Mouse (Mus musculus): ENCODE measurements around the gene As3mt. TPM values are rescaled to one million over a fixed set of nuclear protein-coding genes. Genes with fewer than 3 reads are reported as not detected.

Gene As3mt
- polyA plus RNA-seq, 1 experiment: 0.74 TPM

DNA sequence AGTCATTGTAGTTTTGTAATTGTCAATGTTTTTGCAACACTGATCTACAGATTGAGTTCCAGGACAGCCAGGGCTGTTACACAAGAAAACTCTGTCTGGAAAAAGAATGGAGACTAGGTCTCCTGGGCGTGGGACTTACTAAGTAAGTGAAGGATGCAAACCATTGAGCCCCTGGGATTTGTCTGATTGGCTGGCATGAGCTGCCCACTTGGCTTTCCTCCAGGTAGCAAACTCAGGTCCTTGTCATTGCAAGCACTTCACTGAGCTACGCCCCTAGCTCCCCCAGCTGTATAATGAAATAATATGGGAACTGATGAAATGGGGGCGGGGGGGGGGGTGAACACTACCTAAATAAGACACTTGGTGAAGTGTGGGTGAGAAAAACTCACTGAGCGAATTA lies 14.1 kb upstream of the As3mt start:
- Histone ChIP-seq H3K27me3 (ENCODE audit: control insufficient read depth, insufficient read depth, insufficient read length) (no peaks in the 10 kb centered on the region), H3K4me3 (ENCODE audit: insufficient read depth, poor library complexity, severe bottlenecking) (no peak overlapping the region), H3ac (ENCODE audit: control insufficient read depth, insufficient read length, low read depth) (no peak overlapping the region), H3K36me3 (ENCODE audit: control insufficient read depth, insufficient read depth) (no peaks in the 10 kb centered on the region), H3K79me2 (ENCODE audit: control insufficient read depth, insufficient read depth) (no peaks in the 10 kb centered on the region), H3K79me3 (ENCODE audit: low read depth) (no peaks in the 10 kb centered on the region)
- TF ChIP-seq MYOG (IDR thresholded peaks at IDR 0.05; ENCODE audit: control insufficient read depth, extremely low read depth, insufficient read length) (no peak), CEBPB (IDR thresholded peaks at IDR 0.05; ENCODE audit: low read depth) (no peak), MYOD1 (IDR thresholded peaks at IDR 0.05; ENCODE audit: control insufficient read depth, insufficient read length, low read depth) (no peak), MAX (IDR thresholded peaks at IDR 0.05) (no peak), FOSL1 (IDR thresholded peaks at IDR 0.05; ENCODE audit: insufficient read depth, low read length, poor library complexity, severe bottlenecking) (no peak), USF1 (IDR thresholded peaks at IDR 0.05; ENCODE audit: low read depth) (no peak), CTCF (IDR thresholded peaks at IDR 0.05; ENCODE audit: control insufficient read depth, insufficient read depth, insufficient read length) (no peak)

DNA sequence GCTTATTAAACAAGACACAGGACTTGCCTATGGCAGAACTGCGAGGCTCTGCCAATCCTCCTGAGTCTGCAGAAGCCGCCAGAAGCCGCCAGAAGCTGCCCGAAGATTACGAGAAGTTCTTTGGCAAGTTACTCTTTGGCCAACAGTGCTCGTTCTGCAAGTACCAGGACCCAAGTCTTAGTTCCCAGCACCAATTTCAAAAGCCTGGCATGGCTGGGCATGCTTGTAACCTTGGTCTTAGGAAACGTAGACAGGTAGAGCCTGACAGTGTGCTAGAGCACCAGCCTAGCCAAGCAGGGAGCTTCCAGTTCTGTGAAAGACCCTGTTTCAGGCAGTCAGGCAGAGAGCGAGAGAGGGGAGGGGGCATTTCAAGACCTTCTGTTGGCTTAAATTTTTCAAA lies 10.8 kb upstream of the As3mt start:
- Histone ChIP-seq H3K4me3 (ENCODE audit: insufficient read depth, poor library complexity, severe bottlenecking) (no peak overlapping the region), H3K79me3 (ENCODE audit: low read depth) (no peaks in the 10 kb centered on the region), H3K27me3 (ENCODE audit: control insufficient read depth, insufficient read depth, insufficient read length) (no peaks in the 10 kb centered on the region), H3ac (ENCODE audit: control insufficient read depth, insufficient read length, low read depth) (no peak overlapping the region), H3K79me2 (ENCODE audit: control insufficient read depth, insufficient read depth) (no peaks in the 10 kb centered on the region), H3K36me3 (ENCODE audit: control insufficient read depth, insufficient read depth) (no peaks in the 10 kb centered on the region)
- TF ChIP-seq CEBPB (IDR thresholded peaks at IDR 0.05; ENCODE audit: low read depth): no peak
- no peak for TF ChIP-seq FOSL1 (IDR thresholded peaks at IDR 0.05; ENCODE audit: insufficient read depth, low read length, poor library complexity, severe bottlenecking)
- TF ChIP-seq CTCF (IDR thresholded peaks at IDR 0.05; ENCODE audit: control insufficient read depth, insufficient read depth, insufficient read length): no peak
- no peak for TF ChIP-seq USF1 (IDR thresholded peaks at IDR 0.05; ENCODE audit: low read depth)
- TF ChIP-seq MYOD1 (IDR thresholded peaks at IDR 0.05; ENCODE audit: control insufficient read depth, insufficient read length, low read depth): no peak
- TF ChIP-seq MAX (IDR thresholded peaks at IDR 0.05): no peak
- no peak for TF ChIP-seq MYOG (IDR thresholded peaks at IDR 0.05; ENCODE audit: control insufficient read depth, extremely low read depth, insufficient read length)

DNA sequence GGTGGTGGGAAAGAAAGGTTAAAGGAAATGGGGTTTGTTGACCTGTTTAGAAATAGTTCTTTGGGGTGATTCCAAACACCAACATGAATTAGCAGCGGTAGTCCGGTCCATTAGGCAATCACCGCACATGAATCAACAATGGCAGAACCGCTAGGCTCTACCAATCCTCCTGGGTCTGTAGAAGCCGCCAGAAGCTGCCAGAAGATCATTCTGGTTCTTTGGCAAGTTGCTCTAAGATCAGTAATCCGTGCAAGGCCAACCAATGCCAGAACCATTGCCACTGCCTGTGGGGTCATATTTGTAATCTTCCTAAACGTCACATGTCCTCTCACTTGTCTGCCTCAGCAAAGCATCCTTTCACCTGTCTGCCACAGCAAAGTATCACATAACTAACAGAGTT lies 10.3 kb upstream of the As3mt start:
- no peaks in the 10 kb centered on the region for H3K79me2 ChIP-seq (ENCODE audit: control insufficient read depth, insufficient read depth)
- H3K27me3 ChIP-seq (ENCODE audit: control insufficient read depth, insufficient read depth, insufficient read length): no peaks in the 10 kb centered on the region
- no peaks in the 10 kb centered on the region for H3K79me3 ChIP-seq (ENCODE audit: low read depth)
- no peaks in the 10 kb centered on the region for H3K36me3 ChIP-seq (ENCODE audit: control insufficient read depth, insufficient read depth)
- no peak overlapping the region for H3ac ChIP-seq (ENCODE audit: control insufficient read depth, insufficient read length, low read depth)
- no peak for TF ChIP-seq MYOG (IDR thresholded peaks at IDR 0.05; ENCODE audit: control insufficient read depth, extremely low read depth, insufficient read length)
- no peak for TF ChIP-seq USF1 (IDR thresholded peaks at IDR 0.05; ENCODE audit: low read depth)
- TF ChIP-seq MYOD1 (IDR thresholded peaks at IDR 0.05; ENCODE audit: control insufficient read depth, insufficient read length, low read depth): no peak
- no peak for TF ChIP-seq MAX (IDR thresholded peaks at IDR 0.05)
- TF ChIP-seq FOSL1 (IDR thresholded peaks at IDR 0.05; ENCODE audit: insufficient read depth, low read length, poor library complexity, severe bottlenecking): no peak
- TF ChIP-seq CTCF (IDR thresholded peaks at IDR 0.05; ENCODE audit: control insufficient read depth, insufficient read depth, insufficient read length): no peak
- TF ChIP-seq CEBPB (IDR thresholded peaks at IDR 0.05; ENCODE audit: low read depth): no peak
- no peak overlapping the region for H3K4me3 ChIP-seq (ENCODE audit: insufficient read depth, poor library complexity, severe bottlenecking)

DNA sequence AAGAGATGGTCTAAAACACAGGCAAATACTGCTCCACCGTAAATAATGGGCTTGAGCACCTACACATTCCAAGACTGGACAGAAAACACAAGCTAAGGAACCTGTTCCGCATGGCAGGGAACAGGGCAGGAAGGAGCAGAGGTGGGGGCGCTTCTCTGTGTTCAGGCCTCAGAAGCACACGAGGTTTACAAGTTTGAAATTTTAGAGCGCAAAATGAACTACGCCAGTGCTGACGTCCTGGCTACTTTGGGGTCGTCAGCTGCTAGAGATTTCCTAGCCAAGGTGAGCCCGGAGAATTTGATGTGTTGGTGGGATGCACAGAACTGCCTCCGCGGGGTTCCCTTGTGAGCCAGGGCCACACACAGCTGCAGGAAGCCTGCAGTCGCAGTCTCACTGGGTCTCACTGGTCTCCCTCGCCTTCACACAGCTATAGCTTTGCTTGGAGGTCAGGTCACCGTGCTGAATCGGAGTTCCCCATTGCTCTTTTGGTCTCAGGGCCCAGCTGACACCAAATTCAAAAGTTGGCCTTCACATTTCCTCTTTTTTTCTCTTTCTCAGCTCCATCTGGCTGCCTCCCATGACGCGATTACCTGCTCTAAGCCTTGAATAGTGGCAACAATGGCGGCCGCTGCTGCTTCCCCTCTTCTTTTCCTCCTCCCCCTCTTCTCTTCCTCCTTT lies 9.3 kb upstream of the As3mt start:
- Histone ChIP-seq H3K79me2 (ENCODE audit: control insufficient read depth, insufficient read depth) (no peaks in the 10 kb centered on the region), H3K36me3 (ENCODE audit: control insufficient read depth, insufficient read depth) (no peaks in the 10 kb centered on the region), H3K4me3 (ENCODE audit: insufficient read depth, poor library complexity, severe bottlenecking) (no peak overlapping the region), H3ac (ENCODE audit: control insufficient read depth, insufficient read length, low read depth) (no peak overlapping the region), H3K27me3 (ENCODE audit: control insufficient read depth, insufficient read depth, insufficient read length) (no peaks in the 10 kb centered on the region), H3K79me3 (ENCODE audit: low read depth) (no peaks in the 10 kb centered on the region)
- no peak for TF ChIP-seq FOSL1 (IDR thresholded peaks at IDR 0.05; ENCODE audit: insufficient read depth, low read length, poor library complexity, severe bottlenecking)
- TF ChIP-seq CEBPB (IDR thresholded peaks at IDR 0.05; ENCODE audit: low read depth): no peak
- TF ChIP-seq CTCF (IDR thresholded peaks at IDR 0.05; ENCODE audit: control insufficient read depth, insufficient read depth, insufficient read length): no peak
- TF ChIP-seq MAX (IDR thresholded peaks at IDR 0.05): no peak
- no peak for TF ChIP-seq MYOD1 (IDR thresholded peaks at IDR 0.05; ENCODE audit: control insufficient read depth, insufficient read length, low read depth)
- TF ChIP-seq MYOG (IDR thresholded peaks at IDR 0.05; ENCODE audit: control insufficient read depth, extremely low read depth, insufficient read length): no peak
- TF ChIP-seq USF1 (IDR thresholded peaks at IDR 0.05; ENCODE audit: low read depth): no peak

DNA sequence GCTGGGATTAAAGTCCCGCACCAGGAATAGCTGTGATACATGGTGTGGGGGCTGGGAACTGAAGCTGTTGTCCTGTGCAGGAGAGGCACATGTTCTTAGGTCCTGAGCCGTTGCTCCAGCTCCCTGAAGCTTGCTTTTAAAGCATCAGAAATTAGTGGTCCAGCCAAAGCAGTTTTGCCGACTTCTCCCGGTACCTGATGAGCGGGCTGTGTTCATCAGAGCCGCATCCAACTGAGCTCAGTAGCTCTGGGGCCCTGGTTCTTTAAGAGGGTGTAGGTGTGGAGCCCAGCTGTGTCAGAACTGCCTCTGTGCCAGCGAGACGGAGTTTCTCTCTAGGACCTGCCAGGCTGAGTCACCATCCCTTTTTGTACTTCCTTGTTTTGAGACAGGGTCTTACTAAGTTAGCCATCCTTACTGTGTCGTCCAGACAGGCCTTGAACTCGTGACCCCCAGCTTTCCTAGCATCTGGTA lies 8.2 kb upstream of the As3mt start:
- Histone ChIP-seq H3K4me3 (ENCODE audit: insufficient read depth, poor library complexity, severe bottlenecking) (no peak overlapping the region), H3ac (ENCODE audit: control insufficient read depth, insufficient read length, low read depth) (no peak overlapping the region), H3K79me3 (ENCODE audit: low read depth) (no peaks in the 10 kb centered on the region), H3K36me3 (ENCODE audit: control insufficient read depth, insufficient read depth) (no peaks in the 10 kb centered on the region), H3K27me3 (ENCODE audit: control insufficient read depth, insufficient read depth, insufficient read length) (peaks cover 3% of the 10 kb centered on the region), H3K79me2 (ENCODE audit: control insufficient read depth, insufficient read depth) (no peaks in the 10 kb centered on the region)
- TF ChIP-seq MYOD1 (IDR thresholded peaks at IDR 0.05; ENCODE audit: control insufficient read depth, insufficient read length, low read depth): no peak
- TF ChIP-seq CEBPB (IDR thresholded peaks at IDR 0.05; ENCODE audit: low read depth): no peak
- no peak for TF ChIP-seq CTCF (IDR thresholded peaks at IDR 0.05; ENCODE audit: control insufficient read depth, insufficient read depth, insufficient read length)
- TF ChIP-seq MAX (IDR thresholded peaks at IDR 0.05): no peak
- TF ChIP-seq USF1 (IDR thresholded peaks at IDR 0.05; ENCODE audit: low read depth): no peak
- no peak for TF ChIP-seq MYOG (IDR thresholded peaks at IDR 0.05; ENCODE audit: control insufficient read depth, extremely low read depth, insufficient read length)
- TF ChIP-seq FOSL1 (IDR thresholded peaks at IDR 0.05; ENCODE audit: insufficient read depth, low read length, poor library complexity, severe bottlenecking): no peak
